Mouse (Mus musculus): ENCODE measurements around the gene Rnf183. TPM values are rescaled to one million over a fixed set of nuclear protein-coding genes. Genes with fewer than 3 reads are reported as not detected.

Rnf183 gene
- polyA plus RNA-seq, 2 experiments = 0.14 TPM; not detected in 1

DNA sequence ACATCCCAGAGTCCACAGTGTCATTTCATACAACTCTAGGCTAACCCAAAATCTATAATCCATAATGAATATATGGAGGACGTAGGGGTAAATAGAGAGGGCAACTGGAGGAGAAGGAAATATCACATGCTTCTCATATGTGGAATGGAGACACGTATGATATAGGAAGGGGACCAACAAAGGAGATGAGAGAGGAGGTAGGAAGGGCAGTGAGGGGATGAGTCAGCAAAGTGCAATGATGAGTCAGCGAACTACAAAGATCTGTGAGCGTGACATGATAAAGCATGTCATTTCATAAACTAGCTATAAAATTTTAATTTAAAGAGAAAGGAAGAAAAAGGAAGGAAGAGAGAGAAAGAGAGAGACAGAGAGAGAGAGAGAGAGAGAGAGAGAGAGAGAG is 3.5 kb downstream of the Rnf183 start:
- DNase-seq (ENCODE audit: low spot score) (no peak), ATAC-seq (ENCODE audit: low FRiP score, low read depth) (no peak)
- TF ChIP-seq POLR2A (IDR thresholded peaks at IDR 0.05; ENCODE audit: borderline replicate concordance, extremely low read depth, insufficient read depth, insufficient read length) = no peak
- Histone ChIP-seq H3K27me3 (ENCODE audit: control insufficient read depth, insufficient read depth, low read length) (no peaks in the 10 kb centered on the region), H3K9me3 (ENCODE audit: control insufficient read depth, low read length) (no peaks in the 10 kb centered on the region), H3K4me2 (replicated peaks; ENCODE audit: low read depth, low read length, severe bottlenecking) (no peak overlapping the region), H3K27ac (replicated peaks; ENCODE audit: low read depth, low read length) (no peak overlapping the region), H3K36me3 (ENCODE audit: control insufficient read depth, insufficient read depth, low read length) (no peaks in the 10 kb centered on the region), H3K4me3 (replicated peaks; ENCODE audit: low read length) (no peak overlapping the region), H3K4me1 (ENCODE audit: control insufficient read depth, insufficient read depth, low read length) (no peaks in the 10 kb centered on the region), H3K9ac (ENCODE audit: low read depth, low read length, severe bottlenecking) (no peak overlapping the region)
- 86% methylated on average over 4 of the region's 4 CpGs for WGBS

GRCm38 (mm10) chr4:62430678-62431077 is 4.4 kb downstream of the Rnf183 start:
- DNase-seq (ENCODE audit: low spot score) (no peak), ATAC-seq (ENCODE audit: low FRiP score, low read depth) (no peak)
- Histone ChIP-seq H3K36me3 (ENCODE audit: control insufficient read depth, insufficient read depth, low read length) (peaks cover 5% of the 10 kb centered on the region), H3K4me2 (replicated peaks; ENCODE audit: low read depth, low read length, severe bottlenecking) (no peak overlapping the region), H3K27me3 (ENCODE audit: control insufficient read depth, insufficient read depth, low read length) (no peaks in the 10 kb centered on the region), H3K4me1 (ENCODE audit: control insufficient read depth, insufficient read depth, low read length) (no peaks in the 10 kb centered on the region), H3K9ac (ENCODE audit: low read depth, low read length, severe bottlenecking) (no peak overlapping the region), H3K27ac (replicated peaks; ENCODE audit: low read depth, low read length) (no peak overlapping the region), H3K9me3 (ENCODE audit: control insufficient read depth, low read length) (no peaks in the 10 kb centered on the region), H3K4me3 (replicated peaks; ENCODE audit: low read length) (no peak overlapping the region)
- no peak for TF ChIP-seq POLR2A (IDR thresholded peaks at IDR 0.05; ENCODE audit: borderline replicate concordance, extremely low read depth, insufficient read depth, insufficient read length)

- H3K4me1 ChIP-seq (ENCODE audit: control insufficient read depth, insufficient read depth, low read length) = no peaks in the 10 kb centered on the region
- peaks cover 15% of the 10 kb centered on the region for H3K36me3 ChIP-seq (ENCODE audit: control insufficient read depth, insufficient read depth, low read length)
- H3K27me3 ChIP-seq (ENCODE audit: control insufficient read depth, insufficient read depth, low read length) = no peaks in the 10 kb centered on the region
- DNase-seq (ENCODE audit: low spot score) (no peak), ATAC-seq (ENCODE audit: low FRiP score, low read depth) (no peak)
- H3K9me3 ChIP-seq (ENCODE audit: control insufficient read depth, low read length) = no peaks in the 10 kb centered on the region
- TF ChIP-seq POLR2A (IDR thresholded peaks at IDR 0.05; ENCODE audit: borderline replicate concordance, extremely low read depth, insufficient read depth, insufficient read length) = no peak
- H3K4me2 ChIP-seq (replicated peaks; ENCODE audit: low read depth, low read length, severe bottlenecking) = no peak overlapping the region
- no peak overlapping the region for H3K9ac ChIP-seq (ENCODE audit: low read depth, low read length, severe bottlenecking)
- no peak overlapping the region for H3K27ac ChIP-seq (replicated peaks; ENCODE audit: low read depth, low read length)
- no peak overlapping the region for H3K4me3 ChIP-seq (replicated peaks; ENCODE audit: low read length)
- 87% methylated on average over 9 of the region's 9 CpGs for whole genome bisulfite sequencing
Measured at GRCm38 (mm10) chr4:62429616-62430015, 5.4 kb downstream of the Rnf183 start.

- WGBS = 80% methylated on average over 17 of the region's 17 CpGs
- no peak for ATAC-seq (ENCODE audit: low FRiP score, low read depth)
- TF ChIP-seq POLR2A (IDR thresholded peaks at IDR 0.05; ENCODE audit: borderline replicate concordance, extremely low read depth, insufficient read depth, insufficient read length) = no peak
Measured at GRCm38 (mm10) chr4:62427978-62428758, 6.9 kb downstream of the Rnf183 start.

DNA sequence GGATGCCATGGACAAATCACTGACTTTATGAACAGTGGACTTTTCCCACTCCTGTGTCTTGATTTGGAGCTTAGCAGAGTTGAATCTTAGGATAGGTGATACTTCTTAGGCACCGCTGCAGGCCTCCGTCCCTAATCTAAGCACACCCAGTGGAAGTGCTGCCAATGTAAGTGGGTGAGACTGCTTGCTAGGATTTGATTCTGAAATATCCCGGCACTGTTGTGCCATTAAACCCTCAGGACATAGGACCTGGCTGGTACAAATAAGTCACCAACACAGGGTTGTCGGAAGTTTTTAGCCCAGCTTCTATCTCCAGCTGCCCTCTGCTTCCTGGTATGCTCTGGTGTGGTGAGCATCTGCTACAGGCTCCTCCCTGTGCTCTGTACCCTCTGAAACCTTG is 9.2 kb downstream of the Rnf183 start:
- H3K27me3 ChIP-seq (ENCODE audit: control insufficient read depth, insufficient read depth, low read length) = no peaks in the 10 kb centered on the region
- DNase-seq (ENCODE audit: low spot score) (no peak), ATAC-seq (ENCODE audit: low FRiP score, low read depth) (no peak)

More at GRCm38 (mm10) chr4:62427978-62428758, 6.9 kb downstream of the Rnf183 start:
- Histone ChIP-seq H3K27me3 (ENCODE audit: control insufficient read depth, insufficient read depth, low read length) (no peaks in the 10 kb centered on the region), H3K4me1 (ENCODE audit: control insufficient read depth, insufficient read depth, low read length) (no peaks in the 10 kb centered on the region), H3K9ac (ENCODE audit: low read depth, low read length, severe bottlenecking) (no peak overlapping the region), H3K9me3 (ENCODE audit: control insufficient read depth, low read length) (no peaks in the 10 kb centered on the region), H3K27ac (replicated peaks; ENCODE audit: low read depth, low read length) (no peak overlapping the region), H3K36me3 (ENCODE audit: control insufficient read depth, insufficient read depth, low read length) (peaks cover 29% of the 10 kb centered on the region), H3K4me2 (replicated peaks; ENCODE audit: low read depth, low read length, severe bottlenecking) (no peak overlapping the region), H3K4me3 (replicated peaks; ENCODE audit: low read length) (no peak overlapping the region)
- no peak for DNase-seq (ENCODE audit: low spot score)

More for the DNA sequence above, 9.2 kb downstream of the Rnf183 start:
- Histone ChIP-seq H3K9me3 (ENCODE audit: control insufficient read depth, low read length) (no peaks in the 10 kb centered on the region), H3K4me1 (ENCODE audit: control insufficient read depth, insufficient read depth, low read length) (no peaks in the 10 kb centered on the region), H3K9ac (ENCODE audit: low read depth, low read length, severe bottlenecking) (no peak overlapping the region), H3K36me3 (ENCODE audit: control insufficient read depth, insufficient read depth, low read length) (peaks cover 50% of the 10 kb centered on the region), H3K4me2 (replicated peaks; ENCODE audit: low read depth, low read length, severe bottlenecking) (no peak overlapping the region), H3K27ac (replicated peaks; ENCODE audit: low read depth, low read length) (no peak overlapping the region), H3K4me3 (replicated peaks; ENCODE audit: low read length) (no peak overlapping the region)
- 88% methylated on average over 4 of the region's 4 CpGs for WGBS
- no peak for TF ChIP-seq POLR2A (IDR thresholded peaks at IDR 0.05; ENCODE audit: borderline replicate concordance, extremely low read depth, insufficient read depth, insufficient read length)

Data from limb, embryonic 14.5 days (tissue).